Mouse (Mus musculus) left cerebral cortex, adult 2 months (tissue): ENCODE results near the gene Glis1. TPM values are rescaled to one million over a fixed set of nuclear protein-coding genes. Genes with fewer than 3 reads are reported as not detected.

Source experiments
- DNase-seq, 2 experiments: peaks; one replicate each; pipeline ENCODE4 v3.0.0; 2021 to 2022; ENCODE audit warnings: low spot score in 2 of 2, mixed read lengths in 1 of 2; ENCODE audit errors: extremely low spot score in 1 of 2
- H3K27ac ChIP-seq: fragments of 200-600 bp; 2 replicates; pipeline ENCODE4 v1.8.1; 2022
- H3K4me3 ChIP-seq: fragments of 200-600 bp; 2 replicates; pipeline ENCODE4 v1.8.1; 2022
- CTCF ChIP-seq: fragments of 200-600 bp; IDR thresholded peaks from 2 replicates; pipeline ENCODE4 v1.8.1; 2022; ENCODE audit warnings: antibody characterized with exemption, mild to moderate bottlenecking, moderate library complexity
- intact Hi-C: fragments of 180-260 bp; cut with DNase I; formaldehyde crosslinking; loops from one replicate; pipeline ENCODE4 v1.15.1; 2025
- total RNA-seq, 2 experiments: library from RNA; stranded (reverse); gene quantifications; 2 replicates each; pipeline ENCODE4 v1.2.3; 2021

Glis1 gene
- total RNA-seq, 2 experiments from 2014 or later = 1.5 to 2.9 TPM

- TF ChIP-seq CTCF = no peak
- no peak for DNase-seq
- H3K27ac ChIP-seq = no peak overlapping the region
- peak overlapping the region; percentile 66 for H3K4me3 ChIP-seq
- intact Hi-C loops = no loop called here
These were observed 1.0 kb downstream of the Glis1 start for GRCm38 (mm10) chr4:107435238-107435946.

- no peak for TF ChIP-seq CTCF
- no peak for DNase-seq
- no peak overlapping the region for H3K4me3 ChIP-seq
- intact Hi-C loops = no loop called here
- no peak overlapping the region for H3K27ac ChIP-seq
These were observed 2.1 kb downstream of the Glis1 start for GRCm38 (mm10) chr4:107436476-107436875.

GRCm38 (mm10) chr4:107438741-107439140 lies 4.3 kb downstream of the Glis1 start:
- H3K27ac ChIP-seq = no peak overlapping the region
- no peak for DNase-seq
- H3K4me3 ChIP-seq = no peak overlapping the region
- TF ChIP-seq CTCF = no peak
- intact Hi-C loops = no loop called here

- Histone ChIP-seq H3K27ac (no peak overlapping the region), H3K4me3 (no peak overlapping the region)
- no peak for DNase-seq
- no peak for TF ChIP-seq CTCF
- intact Hi-C loops = no loop called here
These were observed 5.9 kb downstream of the Glis1 start for GRCm38 (mm10) chr4:107440306-107440705.

- intact Hi-C loops = no loop called here
- no peak for DNase-seq
- H3K27ac ChIP-seq = no peak overlapping the region
- H3K4me3 ChIP-seq = no peak overlapping the region
- TF ChIP-seq CTCF = no peak
These were observed 7.9 kb downstream of the Glis1 start for GRCm38 (mm10) chr4:107442288-107442687.

GRCm38 (mm10) chr4:107442891-107443483 lies 8.6 kb downstream of the Glis1 start:
- no peak overlapping the region for H3K4me3 ChIP-seq
- no peak for TF ChIP-seq CTCF
- intact Hi-C loops = no loop called here
- no peak for DNase-seq
- H3K27ac ChIP-seq = no peak overlapping the region

GRCm38 (mm10) chr4:107443621-107444020 lies 9.2 kb downstream of the Glis1 start:
- Histone ChIP-seq H3K27ac (no peak overlapping the region), H3K4me3 (no peak overlapping the region)
- no peak for TF ChIP-seq CTCF
- intact Hi-C loops = no loop called here
- no peak for DNase-seq

GRCm38 (mm10) chr4:107448481-107448880 lies 14.1 kb downstream of the Glis1 start:
- TF ChIP-seq CTCF = peak; percentile 47
- DNase-seq = no peak
- Histone ChIP-seq H3K27ac (no peak overlapping the region), H3K4me3 (no peak overlapping the region)
- intact Hi-C loops = no loop called here

- intact Hi-C loops = no loop called here
- TF ChIP-seq CTCF = no peak
These were observed 15.1 kb downstream of the Glis1 start for GRCm38 (mm10) chr4:107449519-107449918.

GRCm38 (mm10) chr4:107452266-107453015 lies 18.1 kb downstream of the Glis1 start:
- intact Hi-C loops = no loop called here

More at GRCm38 (mm10) chr4:107449519-107449918, 15.1 kb downstream of the Glis1 start:
- H3K27ac ChIP-seq = no peak overlapping the region
- no peak overlapping the region for H3K4me3 ChIP-seq
- no peak for DNase-seq

GRCm38 (mm10) chr4:107453141-107453984 lies 19.0 kb downstream of the Glis1 start:
- DNase-seq = peak; percentile 77 to 79
- intact Hi-C loops = no loop called here
- no peak overlapping the region for H3K27ac ChIP-seq
- H3K4me3 ChIP-seq = no peak overlapping the region
- TF ChIP-seq CTCF = peak; percentile 83

More at GRCm38 (mm10) chr4:107452266-107453015, 18.1 kb downstream of the Glis1 start:
- no peak for DNase-seq
- no peak for TF ChIP-seq CTCF
- H3K27ac ChIP-seq = no peak overlapping the region
- H3K4me3 ChIP-seq = no peak overlapping the region
